Mouse (Mus musculus) E14TG2a.4 (cell line): ENCODE measurements around the gene Abt1.

Experiments
- CTCF ChIP-seq: conservative IDR thresholded peaks from 2 replicates; pipeline ENCODE4 v1.5.1; 2014; ENCODE audit warnings: low read length
- NANOG ChIP-seq: IDR thresholded peaks from 2 replicates; pipeline ENCODE4 v1.6.1; 2014; ENCODE audit warnings: borderline replicate concordance, low read length, mixed read lengths
- POU5F1 ChIP-seq: IDR thresholded peaks from 2 replicates; pipeline ENCODE4 v1.6.1; 2014; ENCODE audit warnings: low read length, borderline replicate concordance

DNA sequence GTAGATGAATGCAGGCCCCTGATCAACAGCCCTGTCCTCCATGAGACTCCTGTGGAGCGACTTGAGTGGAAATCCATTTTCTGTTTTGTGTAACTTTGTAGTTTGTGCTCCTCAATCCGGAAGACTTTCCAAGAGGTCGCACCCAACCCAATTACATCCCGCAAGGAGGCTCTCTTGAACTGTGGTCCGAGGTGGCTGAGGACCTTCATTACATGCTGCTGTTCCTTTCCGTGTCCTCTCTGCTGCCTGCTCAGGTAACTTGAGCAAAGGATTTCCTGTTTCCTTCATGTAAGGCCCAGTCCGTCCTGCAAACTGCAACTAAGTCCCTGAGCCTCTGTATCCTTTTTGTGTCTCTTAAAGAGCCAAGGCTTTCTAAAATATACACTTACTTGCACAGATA, 10.8 kb upstream of the Abt1 start:
- no peak for TF ChIP-seq CTCF
- TF ChIP-seq NANOG: no peak
- no peak for TF ChIP-seq POU5F1
